Mouse (Mus musculus) embryonic facial prominence, embryonic 11.5 days (tissue): ENCODE measurements around the gene Aff3. TPM values are rescaled to one million over a fixed set of nuclear protein-coding genes. Genes with fewer than 3 reads are reported as not detected.

Experiments used
- ATAC-seq: fragments of 200-750 bp; cut with Nextera tagmentation; replicated peaks from 2 replicates; pipeline ENCODE4 v1.8.0; 2017; ENCODE audit warnings: low read depth; ENCODE audit not compliant: insufficient number of reproducible peaks, low FRiP score, low TSS enrichment
- DNase-seq: peaks from one replicate; pipeline ENCODE4 v3.0.0-alpha.2; 2015; ENCODE audit warnings: low spot score
- H3K27ac ChIP-seq: fragments of 300-500 bp; sonication (generic); replicated peaks from 2 replicates; pipeline ENCODE4 v1.5.1; 2014; ENCODE audit warnings: mild to moderate bottlenecking, low read depth, low read length, control low read depth
- H3K27me3 ChIP-seq: fragments of 300-500 bp; sonication (generic); 2 replicates; pipeline ENCODE4 v1.6.1; 2014; ENCODE audit warnings: mild to moderate bottlenecking, low read length, moderate library complexity, mixed read lengths; ENCODE audit not compliant: control insufficient read depth, insufficient read depth
- H3K36me3 ChIP-seq: fragments of 300-500 bp; sonication (generic); replicated peaks from 2 replicates; pipeline ENCODE4 v1.6.1; 2014; ENCODE audit warnings: low read depth, mild to moderate bottlenecking, low read length, moderate library complexity, mixed read lengths; ENCODE audit not compliant: control insufficient read depth, insufficient read depth
- H3K4me1 ChIP-seq: fragments of 300-500 bp; sonication (generic); 2 replicates; pipeline ENCODE4 v1.6.1; 2014; ENCODE audit warnings: low read length, mixed read lengths; ENCODE audit not compliant: control insufficient read depth, insufficient read depth
- H3K4me2 ChIP-seq: fragments of 300-500 bp; sonication (generic); 2 replicates; pipeline ENCODE4 v1.6.1; 2014; ENCODE audit warnings: low read depth, mild to moderate bottlenecking, control low read depth, low read length, moderate library complexity
- H3K4me3 ChIP-seq: fragments of 300-500 bp; sonication (generic); 2 replicates; pipeline ENCODE4 v1.5.1; 2014; ENCODE audit warnings: low read depth, low read length, control low read depth
- H3K9ac ChIP-seq: fragments of 300-500 bp; sonication (generic); replicated peaks from 2 replicates; pipeline ENCODE4 v1.6.1; 2014; ENCODE audit warnings: mild to moderate bottlenecking, control low read depth, low read length
- H3K9me3 ChIP-seq: fragments of 300-500 bp; sonication (generic); replicated peaks from 2 replicates; pipeline ENCODE4 v1.6.1; 2016; ENCODE audit warnings: mild to moderate bottlenecking, low read length, inconsistent platforms, mixed read lengths; ENCODE audit not compliant: control insufficient read depth
- WGBS: fragments of 180-500 bp; shearing (Covaris S2); extraction: QIAGEN DNeasy Blood & Tissue Kit; methylation state at CpG from one replicate; pipeline ENCODE4 v1.1.7; 2014; 5-methylcytosine and 5-hydroxymethylcytosine counted together
- polyA plus RNA-seq: library from polyadenylated mRNA; unstranded; fragments of >200 nt; fragmentation: Nextera tagmentation; extraction: Ambion mirVana; gene quantifications from 2 replicates; pipeline ENCODE4 v1.2.1, GENCODE M21; 2014

The Aff3 gene
- polyA plus RNA-seq, 1 experiment from 2014 or later, result 17.5 TPM

- ATAC-seq (no peak), DNase-seq (no peak)
- H3K27ac ChIP-seq, result no peak overlapping the region
- H3K36me3 ChIP-seq, result no peaks in the 10 kb centered on the region; the same call in 1 of the 2 replicates
- H3K4me1 ChIP-seq, result no peaks in the 10 kb centered on the region
- H3K4me3 ChIP-seq, result no peak overlapping the region
- H3K9me3 ChIP-seq, result no peaks in the 10 kb centered on the region
- H3K4me2 ChIP-seq, result no peak overlapping the region
- 58% methylated on average over 12 of the region's 12 CpGs for WGBS
- H3K9ac ChIP-seq, result no peak overlapping the region
- H3K27me3 ChIP-seq, result no peaks in the 10 kb centered on the region
Measured at GRCm38 (mm10) chr1:38545282-38545945, 119.3 kb downstream of the Aff3 start.

GRCm38 (mm10) chr1:38544501-38544900, 120.3 kb downstream of the Aff3 start:
- 57% methylated on average over 3 of the region's 3 CpGs for WGBS
- H3K4me2 ChIP-seq, result no peak overlapping the region
- H3K4me3 ChIP-seq, result no peak overlapping the region
- H3K9ac ChIP-seq, result no peak overlapping the region
- DNase-seq (no peak), ATAC-seq (no peak)
- no peaks in the 10 kb centered on the region for H3K36me3 ChIP-seq
- H3K27ac ChIP-seq, result no peak overlapping the region
- no peaks in the 10 kb centered on the region for H3K4me1 ChIP-seq
- no peaks in the 10 kb centered on the region for H3K27me3 ChIP-seq
- H3K9me3 ChIP-seq, result no peaks in the 10 kb centered on the region

DNA sequence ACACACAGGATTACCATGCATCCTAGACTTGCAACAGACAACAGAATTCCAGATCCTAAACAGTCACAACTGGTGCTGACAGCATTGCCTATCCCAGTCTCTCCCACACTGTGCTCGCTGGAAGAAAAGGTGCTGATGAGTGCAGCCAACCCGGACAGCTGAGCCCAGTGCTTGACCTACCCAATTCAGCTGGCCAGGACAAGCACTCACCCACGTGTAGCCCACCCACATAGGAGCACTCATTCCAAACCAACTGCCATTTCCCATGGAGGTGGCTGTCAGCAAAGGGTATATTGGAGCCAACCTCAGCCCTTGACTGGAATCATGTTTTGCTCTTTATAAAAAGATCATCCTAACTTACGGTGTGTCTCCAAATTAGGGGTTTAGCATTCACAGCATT, 123.2 kb downstream of the Aff3 start:
- DNase-seq (no peak), ATAC-seq (no peak)
- 77% methylated on average over 4 of the region's 4 CpGs for WGBS
- H3K4me1 ChIP-seq, result no peaks in the 10 kb centered on the region
- no peak overlapping the region for H3K9ac ChIP-seq
- no peak overlapping the region for H3K4me3 ChIP-seq
- no peaks in the 10 kb centered on the region for H3K27me3 ChIP-seq
- no peak overlapping the region for H3K27ac ChIP-seq
- H3K4me2 ChIP-seq, result no peak overlapping the region
- H3K36me3 ChIP-seq, result no peaks in the 10 kb centered on the region
- no peaks in the 10 kb centered on the region for H3K9me3 ChIP-seq

GRCm38 (mm10) chr1:38536929-38537540, 127.7 kb downstream of the Aff3 start:
- DNase-seq (no peak), ATAC-seq (no peak)
- H3K36me3 ChIP-seq, result no peaks in the 10 kb centered on the region; the same call in 1 of the 2 replicates
- 66% methylated on average over 16 of the region's 16 CpGs for whole genome bisulfite sequencing
- no peaks in the 10 kb centered on the region for H3K4me1 ChIP-seq
- H3K4me3 ChIP-seq, result no peak overlapping the region
- no peaks in the 10 kb centered on the region for H3K27me3 ChIP-seq
- no peak overlapping the region for H3K4me2 ChIP-seq
- no peak overlapping the region for H3K9ac ChIP-seq
- H3K27ac ChIP-seq, result no peak overlapping the region
- H3K9me3 ChIP-seq, result no peaks in the 10 kb centered on the region

GRCm38 (mm10) chr1:38532581-38532980, 132.2 kb downstream of the Aff3 start:
- Histone ChIP-seq H3K4me2 (no peak overlapping the region), H3K9ac (no peak overlapping the region), H3K4me3 (no peak overlapping the region), H3K4me1 (no peaks in the 10 kb centered on the region), H3K27me3 (no peaks in the 10 kb centered on the region), H3K9me3 (no peaks in the 10 kb centered on the region), H3K36me3 (no peaks in the 10 kb centered on the region; the same call in none of the 2 replicates), H3K27ac (no peak overlapping the region)
- DNase-seq, result no peak
- no peak for ATAC-seq
- WGBS, result 88% methylated on average over 7 of the region's 7 CpGs

DNA sequence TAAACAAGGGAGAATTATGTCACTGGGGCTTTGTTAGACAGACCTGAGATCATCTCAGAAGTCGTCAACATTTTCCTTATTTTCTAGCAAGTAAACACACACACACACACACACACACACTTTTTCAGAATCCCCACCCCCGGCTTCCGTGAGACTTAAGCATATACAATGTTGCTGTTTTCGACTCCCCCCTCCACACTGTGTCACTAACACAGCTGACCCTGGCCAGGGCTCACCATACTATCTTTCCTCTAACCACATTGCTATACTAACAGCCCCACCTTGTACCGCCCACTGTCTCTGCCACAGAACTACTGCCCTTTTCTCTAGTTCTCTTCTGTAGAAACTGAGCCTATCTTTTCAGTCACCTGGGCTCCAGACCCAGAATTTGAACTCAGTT, 136.1 kb downstream of the Aff3 start:
- DNase-seq (no peak), ATAC-seq (no peak)
- no peak overlapping the region for H3K4me2 ChIP-seq
- no peaks in the 10 kb centered on the region for H3K27me3 ChIP-seq
- H3K4me3 ChIP-seq, result no peak overlapping the region
- no peaks in the 10 kb centered on the region; the same call in 1 of the 2 replicates for H3K36me3 ChIP-seq
- no peaks in the 10 kb centered on the region for H3K4me1 ChIP-seq
- 86% methylated on average over 5 of the region's 5 CpGs for WGBS
- no peak overlapping the region for H3K9ac ChIP-seq
- no peaks in the 10 kb centered on the region for H3K9me3 ChIP-seq
- H3K27ac ChIP-seq, result no peak overlapping the region

DNA sequence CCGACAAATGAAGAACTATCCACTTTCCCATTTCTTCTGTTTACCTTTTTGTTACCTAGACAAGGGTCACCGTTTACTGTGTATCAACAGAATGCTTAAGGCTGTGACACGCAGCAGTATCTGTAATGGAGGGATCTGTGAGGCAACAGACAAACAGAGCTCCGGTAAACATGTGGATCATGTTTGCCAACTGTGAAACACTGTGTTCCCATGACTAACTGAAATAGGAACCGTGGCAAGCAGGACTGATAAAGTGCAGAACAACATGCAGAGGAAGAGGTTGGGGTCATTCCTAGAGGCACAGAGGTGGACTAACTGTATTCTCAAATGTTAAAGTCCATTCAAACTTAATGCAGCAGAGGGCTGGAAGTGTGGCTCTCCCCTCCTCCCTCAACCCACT, 138.2 kb downstream of the Aff3 start:
- Histone ChIP-seq H3K4me1 (no peaks in the 10 kb centered on the region), H3K4me2 (no peak overlapping the region), H3K27me3 (no peaks in the 10 kb centered on the region), H3K36me3 (no peaks in the 10 kb centered on the region; the same call in 1 of the 2 replicates), H3K27ac (no peak overlapping the region), H3K4me3 (no peak overlapping the region), H3K9ac (no peak overlapping the region), H3K9me3 (no peaks in the 10 kb centered on the region)
- DNase-seq (no peak), ATAC-seq (no peak)
- WGBS, result 88% methylated on average over 5 of the region's 5 CpGs

- no peaks in the 10 kb centered on the region for H3K27me3 ChIP-seq
- no peak overlapping the region for H3K27ac ChIP-seq
- H3K9ac ChIP-seq, result no peak overlapping the region
- no peaks in the 10 kb centered on the region for H3K36me3 ChIP-seq
- H3K4me3 ChIP-seq, result no peak overlapping the region
- DNase-seq, result no peak
- 93% methylated on average over 11 of the region's 11 CpGs for WGBS
- H3K4me2 ChIP-seq, result no peak overlapping the region
- no peak for ATAC-seq
- no peaks in the 10 kb centered on the region for H3K4me1 ChIP-seq
- no peaks in the 10 kb centered on the region for H3K9me3 ChIP-seq
Measured at GRCm38 (mm10) chr1:38521651-38522050, 143.1 kb downstream of the Aff3 start.
